Mouse (Mus musculus): ENCODE results near the gene Cables2.
A peak's percentile ranks its signal among the peaks of the same experiment; 100 is the strongest.
"Not testable (repeated sequence)": the region's sequence is repeated elsewhere in the genome, so short reads cannot be mapped to it uniquely, and the experiment has no call there.

The Cables2 gene

DNA sequence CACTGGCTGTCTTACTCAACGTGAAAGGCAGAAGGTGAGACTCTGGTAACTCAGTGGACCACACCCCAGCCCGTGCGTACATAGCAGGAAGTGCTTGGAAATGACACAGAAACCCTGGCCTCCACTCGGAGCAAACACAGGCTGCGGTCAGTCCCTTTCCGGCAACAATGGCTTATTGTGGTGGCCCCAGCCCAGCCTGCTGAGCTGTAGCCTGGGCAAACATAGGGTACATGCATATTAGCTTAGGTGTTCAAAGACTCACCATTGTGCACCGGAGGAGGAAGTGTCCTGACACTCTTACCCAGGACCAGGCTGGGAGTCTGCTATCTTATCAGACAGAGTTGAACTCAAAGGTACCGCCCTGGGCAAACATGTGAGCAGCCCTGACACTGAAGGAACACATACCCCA is 3.6 kb upstream of the Cables2 start:
- peak; percentile 64 to 70 for DNase-seq

DNA sequence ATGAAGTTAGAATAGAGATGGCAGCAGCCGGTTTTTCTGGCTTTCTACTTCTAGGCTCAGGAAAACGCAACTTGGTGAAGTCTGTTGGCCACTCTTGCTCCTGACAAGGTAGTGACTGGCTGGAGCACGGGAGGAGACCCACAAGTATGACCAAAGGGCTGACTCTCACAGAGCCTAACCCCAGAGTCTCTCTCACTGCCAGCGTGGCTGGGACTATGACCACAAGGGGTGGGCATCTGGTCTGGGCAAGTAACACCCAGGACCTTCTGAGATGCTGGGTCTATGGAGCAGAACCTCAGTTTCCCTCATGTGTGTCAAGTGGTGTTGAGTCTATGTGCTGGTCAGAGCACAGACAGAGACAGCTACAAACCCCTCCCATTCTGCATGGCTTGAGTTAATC is 3.1 kb upstream of the Cables2 start:
- DNase-seq: peak in 1 of 2 experiments; percentile 19

DNA sequence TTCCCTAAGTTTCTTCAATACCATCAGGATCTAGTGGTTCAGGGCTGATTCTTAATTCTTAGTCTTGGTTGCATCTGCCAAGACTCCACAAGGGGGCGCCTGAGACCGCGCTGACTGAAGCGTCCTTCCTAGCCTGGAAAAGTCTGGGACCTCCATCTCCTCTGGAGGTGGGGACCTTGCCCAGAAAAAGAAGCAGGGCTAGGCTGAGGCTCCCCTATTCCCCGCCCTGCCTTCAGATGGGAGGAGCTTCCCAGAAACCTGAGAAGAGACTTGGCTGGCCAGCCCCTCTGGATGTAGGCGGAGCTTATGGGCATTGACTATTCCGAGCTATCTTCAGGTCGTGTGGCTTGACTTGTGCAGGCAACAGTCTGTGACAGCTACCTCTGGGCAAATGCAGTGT is 2.5 kb upstream of the Cables2 start:
- DNase-seq: peak; percentile 81 to 83

DNA sequence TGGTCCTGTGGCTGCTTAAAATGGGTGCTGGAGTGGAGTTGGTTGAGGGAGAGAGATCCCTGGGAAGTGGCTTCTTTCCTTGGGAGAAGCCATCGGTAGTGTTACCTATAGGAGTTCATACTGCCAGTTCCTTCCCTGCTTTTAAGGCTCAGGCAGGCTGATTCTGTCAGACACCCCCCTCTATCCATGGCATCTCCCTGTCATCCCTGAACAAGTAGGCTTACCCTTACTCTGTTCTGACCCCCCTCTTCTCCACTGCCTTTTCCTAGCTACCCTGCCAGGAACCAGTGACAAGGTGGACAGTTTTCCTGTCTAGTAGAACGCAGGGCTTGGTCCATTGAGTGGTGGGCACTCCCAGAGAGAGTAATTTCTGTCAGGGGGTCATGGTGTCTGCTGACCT is 1.2 kb upstream of the Cables2 start:
- no peak for DNase-seq

DNA sequence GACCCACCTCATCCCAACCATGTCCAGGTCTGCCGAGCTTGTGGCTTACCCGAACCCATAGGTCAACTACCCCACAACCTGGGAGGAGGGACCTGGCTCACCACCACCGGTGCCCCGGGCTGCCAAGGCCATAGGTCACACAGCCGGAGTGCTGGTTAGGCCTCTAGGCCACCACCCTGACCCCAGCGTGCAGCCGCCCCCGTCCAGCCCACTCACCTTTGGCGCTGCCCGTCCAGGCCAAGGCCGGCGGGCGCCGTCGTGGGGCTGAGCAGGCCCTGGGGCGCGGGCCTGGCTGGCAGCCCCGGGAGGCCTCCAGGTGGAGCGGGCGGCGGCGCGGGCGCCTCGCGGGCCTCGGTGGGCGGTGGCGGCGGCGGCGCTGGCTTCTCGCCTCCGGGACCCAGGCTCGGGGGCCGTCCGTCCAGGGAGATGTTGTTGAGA is 393 bp downstream of the Cables2 start:
- no peak for DNase-seq

DNA sequence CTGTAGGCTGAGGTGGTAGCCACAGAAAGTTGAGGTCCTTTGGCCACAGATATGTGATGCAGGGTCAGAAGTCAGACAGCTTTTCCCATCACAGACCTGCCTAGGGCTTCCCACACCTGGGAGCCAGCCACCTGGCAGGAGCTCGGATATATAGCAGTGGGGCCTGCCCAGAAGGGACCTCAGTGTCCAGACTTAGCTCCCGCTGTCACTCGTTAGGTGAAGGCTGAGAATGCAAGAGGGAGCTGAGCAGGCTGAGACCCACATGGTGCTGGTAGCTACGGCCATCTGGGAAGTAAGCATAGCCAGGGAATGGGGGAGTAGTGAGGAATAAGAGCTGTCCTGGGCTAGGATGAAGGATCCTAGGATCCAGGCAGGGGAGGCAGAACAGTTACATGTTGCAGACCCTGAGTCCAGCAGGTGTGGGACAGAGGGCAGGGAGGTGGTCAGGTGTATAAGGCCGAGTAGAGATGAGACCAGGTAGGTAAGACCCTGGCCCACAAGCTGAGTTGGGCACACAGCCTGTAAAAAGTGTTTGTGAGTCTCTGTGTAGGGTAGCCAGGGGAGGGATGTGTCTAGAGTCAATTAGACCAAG is 1.4 kb downstream of the Cables2 start:
- no peak for DNase-seq

DNA sequence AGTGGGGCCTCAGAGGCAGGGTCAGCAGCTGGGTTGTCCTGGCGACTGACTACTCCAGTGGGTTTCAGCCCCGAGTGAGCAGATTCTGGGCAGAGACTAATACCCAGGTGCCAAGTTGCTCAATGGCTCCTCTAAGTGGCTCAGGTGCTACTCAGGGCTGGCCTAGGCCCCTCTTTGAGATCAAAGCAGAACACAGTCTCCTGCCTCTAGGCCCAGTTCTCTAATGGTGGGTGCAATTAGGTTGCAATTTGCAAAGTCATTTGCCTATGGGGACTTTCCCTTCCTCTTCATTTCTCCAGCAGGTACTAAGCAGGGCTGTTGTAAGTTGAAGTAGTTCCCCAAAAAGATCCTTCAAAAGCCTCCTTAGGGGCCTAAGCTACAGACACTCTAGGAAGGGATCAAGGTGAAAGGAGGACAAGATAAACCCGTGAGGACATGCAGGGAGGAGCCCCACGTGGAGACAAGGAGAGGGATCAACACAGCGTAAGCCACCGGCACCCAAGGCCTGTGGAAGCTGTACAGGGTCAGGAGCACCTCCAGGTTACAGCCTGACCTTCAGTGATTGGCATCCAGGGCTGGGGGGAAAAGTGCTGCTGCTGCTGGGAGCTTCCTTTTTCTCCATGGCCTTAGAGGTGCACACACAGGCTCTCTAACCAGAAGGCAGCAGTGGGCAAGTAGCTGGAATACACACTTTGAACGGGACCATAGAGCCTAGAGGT is 2.6 kb downstream of the Cables2 start:
- peak; percentile 49 to 56 for DNase-seq

DNA sequence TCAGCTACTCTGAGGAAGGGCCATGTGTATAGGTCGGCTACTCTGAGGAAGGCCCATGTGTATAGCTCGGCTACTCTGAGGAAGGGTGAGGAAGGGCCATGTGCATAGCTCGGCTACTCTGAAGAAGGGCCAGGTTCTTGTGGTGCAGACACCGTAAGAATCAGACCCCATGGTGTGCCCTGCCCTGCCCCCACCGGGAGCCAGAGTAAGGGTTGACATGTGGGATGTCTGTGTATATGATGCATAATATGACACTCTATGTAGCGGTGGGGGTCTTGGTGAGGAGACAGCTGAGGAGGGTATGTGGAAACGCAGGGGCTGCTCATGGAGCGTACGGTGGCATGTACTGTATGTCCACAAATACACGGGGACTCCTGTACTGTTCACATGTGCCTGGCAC is 4.0 kb downstream of the Cables2 start:
- DNase-seq: no peak

DNA sequence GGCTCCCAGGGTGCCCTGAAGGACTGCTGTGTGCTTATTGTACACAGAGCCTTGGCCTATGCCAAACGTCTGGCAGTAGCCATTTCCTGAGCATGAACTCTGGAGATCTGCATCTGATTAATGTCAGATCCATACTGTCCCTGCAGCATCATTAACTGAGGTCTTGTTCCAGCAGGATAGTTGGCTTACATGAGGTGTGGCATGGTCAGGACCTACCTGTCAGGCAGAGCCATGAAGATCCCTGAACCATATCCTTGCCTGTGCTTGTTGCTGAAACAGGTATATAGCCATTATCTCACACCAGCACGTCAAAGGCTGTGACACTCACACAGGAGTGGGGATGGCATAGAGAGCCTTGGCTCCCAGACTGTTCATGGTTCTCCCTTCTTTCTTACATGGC is 5.3 kb downstream of the Cables2 start:
- DNase-seq: no peak

DNA sequence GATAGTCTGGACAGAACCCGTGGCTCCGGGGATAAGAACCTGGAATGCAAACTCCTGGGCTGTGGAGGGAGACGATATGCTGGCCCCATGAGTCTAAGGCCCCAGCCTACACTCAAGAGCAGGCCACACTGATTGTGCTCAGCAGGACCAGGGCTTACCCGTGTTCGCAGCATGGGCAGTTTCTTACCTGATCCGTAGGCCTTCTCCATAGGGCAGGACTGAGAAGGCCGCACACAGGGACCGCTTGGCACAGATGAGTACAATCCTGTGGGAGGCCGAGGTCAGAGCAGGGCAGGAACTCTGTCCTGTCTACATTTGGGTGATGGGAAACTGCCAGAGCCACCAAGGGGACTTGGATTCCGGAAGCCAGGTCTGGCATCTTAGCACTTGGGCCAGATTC is 10.4 kb downstream of the Cables2 start:
- no peak for DNase-seq

DNA sequence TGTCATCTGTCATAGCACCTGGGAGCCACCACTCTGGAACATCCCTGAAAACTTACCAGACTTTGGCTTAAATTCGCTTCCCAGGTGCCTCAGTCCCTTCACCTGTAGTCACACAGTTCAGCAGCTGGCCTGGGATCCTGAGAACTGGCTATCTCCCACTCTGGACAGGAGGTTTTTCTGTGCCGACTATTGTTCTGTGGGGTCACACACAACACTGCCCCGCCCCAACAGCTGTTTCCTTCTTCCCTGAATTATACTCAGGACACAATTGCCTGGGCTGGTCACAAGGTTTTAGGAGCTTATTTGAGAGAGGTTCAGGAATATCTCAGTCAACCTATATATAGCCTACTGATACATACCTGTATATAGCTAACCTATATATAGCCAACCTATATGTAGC is 10.9 kb downstream of the Cables2 start:
- no peak for DNase-seq

DNA sequence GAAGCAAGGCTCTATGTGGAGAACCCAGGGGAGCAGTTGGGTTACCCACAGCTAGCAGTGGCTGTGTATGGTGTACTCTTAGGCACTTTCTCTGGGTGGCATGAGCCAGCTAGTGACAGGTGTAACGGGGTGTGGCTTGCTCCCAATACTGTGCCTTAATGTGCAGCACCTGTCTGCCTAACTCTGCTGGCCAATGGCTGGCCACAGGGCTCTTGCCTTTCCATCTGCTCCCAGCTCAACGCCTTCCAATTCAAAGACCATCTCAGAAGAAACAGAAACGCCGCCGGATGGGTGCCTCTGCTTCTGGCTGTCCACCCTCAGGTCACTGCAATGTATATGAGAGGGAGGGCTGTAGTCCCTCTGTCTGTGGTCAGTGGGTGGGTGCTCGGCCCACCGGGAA is 11.4 kb downstream of the Cables2 start:
- no peak for DNase-seq

DNA sequence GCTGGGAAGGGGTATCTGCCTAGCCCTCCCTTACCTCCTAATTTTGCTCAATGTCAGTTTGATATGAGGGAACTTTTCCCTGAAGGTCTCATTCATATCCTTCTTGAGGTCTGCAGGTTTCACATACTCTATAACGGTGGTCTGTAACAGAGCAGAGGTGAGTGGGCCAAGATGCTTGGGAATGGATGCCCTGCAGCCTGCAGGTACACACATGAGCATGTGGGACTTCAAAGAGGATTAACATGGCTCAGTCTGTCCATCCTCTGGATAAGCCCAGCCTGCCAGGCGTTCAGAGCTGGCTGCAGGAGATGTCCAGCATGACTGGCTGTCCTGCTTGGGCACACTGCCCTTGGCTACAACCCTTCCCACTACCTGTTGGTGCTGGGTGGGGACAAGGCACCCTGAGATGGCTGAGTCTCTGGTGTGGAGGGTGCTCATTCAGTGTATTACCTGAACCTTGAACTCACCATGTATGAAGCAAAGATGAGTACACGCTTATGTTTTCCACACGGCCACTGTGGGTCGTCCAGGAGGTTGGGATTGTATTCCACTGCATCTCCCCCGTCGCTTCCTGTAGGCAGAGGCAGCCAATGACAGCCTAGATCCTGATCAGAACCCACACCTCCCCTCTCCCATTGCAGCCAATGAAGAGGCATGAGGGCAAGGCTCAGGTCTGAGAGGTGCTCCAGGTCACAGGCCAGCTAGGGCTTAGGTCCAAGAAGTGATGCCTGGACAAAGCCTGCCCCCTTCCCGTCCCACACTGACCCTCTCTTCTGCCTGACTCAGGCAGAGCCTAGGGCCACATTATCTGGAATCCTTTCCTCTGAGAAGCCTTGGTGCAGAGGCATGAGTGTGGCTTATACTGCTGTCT is 12.5 kb downstream of the Cables2 start:
- no peak for DNase-seq

DNA sequence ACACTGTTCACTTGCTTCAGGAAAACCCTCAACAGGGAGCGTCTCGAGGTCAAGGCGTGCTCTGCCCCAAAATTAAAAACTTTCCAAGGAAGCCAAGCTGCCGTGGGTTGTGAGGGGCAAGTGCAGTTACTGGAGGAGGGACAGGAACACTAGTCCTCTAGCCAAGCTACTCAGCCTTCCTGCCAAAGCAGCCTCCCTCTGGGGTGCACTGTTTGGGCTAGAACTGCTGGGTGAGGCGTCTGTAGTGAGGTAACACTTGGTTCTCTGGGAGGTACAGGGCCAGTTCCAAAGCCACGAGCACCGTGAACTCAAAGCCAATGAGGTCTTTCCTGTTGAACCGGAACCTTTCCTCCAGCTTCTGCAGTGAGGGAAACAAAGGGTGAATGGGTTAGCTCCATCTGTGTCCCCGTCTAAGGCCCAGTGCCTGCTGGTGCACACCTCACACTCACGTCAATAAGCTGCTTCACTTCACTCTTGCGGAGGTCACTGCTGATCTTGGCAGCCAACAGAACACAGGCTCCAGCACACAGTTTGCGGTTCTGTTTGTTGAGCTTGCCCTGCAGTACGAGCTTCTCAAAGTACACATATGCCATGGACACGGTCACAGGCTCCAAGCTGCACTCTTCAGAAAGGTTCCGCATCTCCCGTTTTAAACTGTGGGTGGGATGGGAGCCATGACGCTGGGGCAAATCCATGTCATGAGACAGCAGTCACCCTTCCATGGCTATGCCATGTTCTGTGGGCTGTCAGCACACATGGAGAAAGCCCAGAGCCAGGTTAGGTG is 13.3 kb downstream of the Cables2 start:
- not testable (repeated sequence) for DNase-seq

DNA sequence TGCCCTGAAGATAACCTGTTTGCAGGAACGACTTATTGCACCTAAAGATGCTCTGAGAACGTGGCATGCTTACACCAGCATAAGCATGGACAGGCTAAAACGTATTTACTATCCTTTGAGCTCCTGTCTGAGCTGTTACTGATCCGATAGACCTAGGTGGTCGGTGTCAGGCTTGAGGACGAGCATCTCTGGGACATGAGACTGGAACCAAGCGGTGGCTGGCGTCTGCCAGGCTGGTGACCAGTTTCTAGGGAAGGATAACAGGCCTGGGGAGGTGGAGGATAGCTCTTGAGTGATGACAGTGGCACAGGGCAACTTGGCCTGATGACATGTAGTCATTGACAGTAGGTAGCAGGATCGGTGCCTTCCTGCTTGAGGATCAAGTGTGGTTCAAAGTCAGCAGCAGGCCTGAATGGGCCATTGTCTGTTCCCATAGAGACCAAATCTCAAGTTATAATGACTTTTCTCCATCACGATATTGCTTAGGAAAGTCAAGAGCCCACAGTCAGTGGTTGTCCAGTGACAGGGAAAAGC is 14.3 kb downstream of the Cables2 start:
- not testable (repeated sequence) for DNase-seq

DNA sequence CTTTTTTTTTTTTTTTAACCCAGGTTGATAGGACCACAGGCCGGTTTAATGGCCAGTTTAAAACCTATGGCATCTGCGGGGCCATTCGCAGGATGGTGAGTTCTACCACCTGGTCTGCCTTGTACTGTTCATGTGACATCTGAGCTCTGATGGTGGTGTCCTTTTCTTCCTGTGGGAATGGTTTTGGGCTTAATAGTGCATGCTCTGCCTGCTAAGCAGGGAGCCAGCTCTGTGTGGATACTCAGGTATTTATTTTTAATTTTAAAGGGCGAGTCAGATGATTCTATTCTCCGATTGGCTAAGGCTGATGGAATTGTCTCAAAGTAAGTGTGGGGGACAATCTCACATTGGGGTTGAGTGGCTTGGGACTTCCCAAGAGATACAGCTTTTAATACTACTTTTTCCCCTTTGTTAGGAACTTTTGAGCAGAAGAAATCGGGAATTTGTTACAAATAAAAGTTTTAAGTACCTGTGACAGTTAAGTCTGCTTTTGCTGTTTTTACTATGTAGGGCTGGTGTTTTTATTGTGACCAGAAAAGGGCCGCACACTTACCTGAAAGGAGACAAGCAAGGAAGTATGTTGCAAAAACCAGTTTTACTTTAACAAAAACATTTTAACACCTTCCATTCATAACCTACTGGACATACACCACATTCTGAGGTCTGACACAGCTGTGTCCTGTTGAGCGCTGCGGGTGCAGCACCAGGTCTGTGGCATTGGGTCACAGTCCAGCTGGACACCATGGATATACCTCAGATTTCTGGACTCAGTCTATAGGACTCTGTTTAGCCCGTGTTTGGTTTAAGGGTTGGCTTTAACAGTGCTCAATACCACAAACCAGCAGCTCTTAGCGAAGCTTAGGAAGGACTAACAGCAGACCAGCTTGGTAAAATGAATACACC is 15.1 kb downstream of the Cables2 start:
- no peak for DNase-seq

DNA sequence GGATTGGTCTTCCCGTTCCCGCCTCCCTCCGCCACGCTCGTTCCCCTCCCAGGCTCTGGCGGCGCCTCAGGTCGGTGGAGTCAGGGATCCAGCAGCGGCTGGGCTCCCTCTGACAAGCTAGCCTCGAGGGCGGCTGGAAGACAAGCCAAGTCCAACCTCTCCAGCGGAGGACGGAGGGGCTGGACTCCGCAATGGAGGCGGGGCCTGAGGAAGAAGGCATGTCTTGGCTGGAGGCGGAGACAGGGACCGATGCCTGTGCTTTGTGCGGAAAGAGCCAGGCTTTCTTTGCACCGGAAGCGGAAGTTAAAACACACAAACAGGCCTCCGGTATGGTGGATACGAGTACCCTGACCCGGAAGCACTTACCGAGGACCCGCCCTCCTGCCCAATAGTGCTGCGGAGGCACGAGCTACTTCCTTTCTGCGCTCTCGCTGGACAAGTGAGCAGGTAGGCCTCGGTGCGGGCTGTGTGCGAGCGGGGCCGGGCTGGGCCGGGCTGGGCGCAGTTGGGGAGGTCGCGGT is 16.2 kb downstream of the Cables2 start, which contains the start of gene Rps21:
Gene Rps21, plus strand, starts transcription at position 377 of the 521 bp plus-strand sequence.
- peak; percentile 96 to 98 for DNase-seq

DNA sequence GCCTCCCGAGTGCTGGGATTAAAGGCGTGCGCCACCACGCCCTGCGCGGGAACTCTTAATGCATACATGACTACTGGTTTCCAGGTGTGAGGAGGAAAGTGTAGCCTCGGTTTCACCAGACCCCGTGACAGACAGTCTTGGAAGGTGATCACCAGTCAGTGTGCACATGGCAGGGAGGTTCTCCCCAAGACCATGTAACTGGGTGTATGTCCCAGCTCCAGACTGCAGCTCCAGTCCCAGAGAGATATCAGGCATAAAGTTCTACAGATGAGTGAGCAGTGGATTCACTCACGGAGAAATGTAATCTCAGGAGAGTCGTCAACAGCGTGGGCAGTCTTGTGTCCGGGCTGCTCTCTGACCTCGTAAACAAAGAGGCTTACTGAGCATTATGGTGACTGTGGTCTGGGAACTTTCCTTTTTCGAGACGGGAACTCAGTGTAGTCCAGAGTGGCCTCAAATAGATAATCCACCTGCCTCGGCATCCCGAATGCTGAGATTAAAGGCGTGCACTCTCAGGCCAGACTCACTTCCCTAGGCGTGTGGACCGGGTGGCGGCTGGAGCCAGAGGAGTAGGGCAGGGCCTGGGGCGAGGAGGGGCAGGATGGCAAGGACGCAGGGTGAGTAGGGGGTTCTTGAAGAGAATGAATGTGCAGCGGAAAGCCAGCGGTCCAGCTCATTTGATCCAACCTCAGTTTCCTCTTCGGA is 16.8 kb downstream of the Cables2 start:
- DNase-seq: no peak

DNA sequence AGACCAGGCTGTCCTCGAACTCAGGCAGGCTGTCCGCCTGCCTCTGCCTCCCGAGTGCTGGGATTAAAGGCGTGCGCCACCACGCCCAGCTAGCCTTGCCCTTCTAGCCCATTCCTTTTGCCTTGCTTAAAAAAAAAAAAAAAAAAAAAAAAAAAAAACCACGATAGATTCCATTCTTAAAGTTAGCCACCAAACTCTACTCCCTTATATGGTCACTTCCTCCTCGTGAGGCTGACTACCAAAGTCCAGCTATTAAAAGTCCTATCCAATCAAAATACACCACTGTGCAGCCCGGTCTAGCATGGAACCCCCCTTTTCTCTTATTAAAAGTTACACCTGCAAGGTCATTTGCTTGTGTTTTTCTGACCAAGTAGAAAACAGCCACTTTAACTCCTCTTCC is 17.6 kb downstream of the Cables2 start:
- DNase-seq: no peak

DNA sequence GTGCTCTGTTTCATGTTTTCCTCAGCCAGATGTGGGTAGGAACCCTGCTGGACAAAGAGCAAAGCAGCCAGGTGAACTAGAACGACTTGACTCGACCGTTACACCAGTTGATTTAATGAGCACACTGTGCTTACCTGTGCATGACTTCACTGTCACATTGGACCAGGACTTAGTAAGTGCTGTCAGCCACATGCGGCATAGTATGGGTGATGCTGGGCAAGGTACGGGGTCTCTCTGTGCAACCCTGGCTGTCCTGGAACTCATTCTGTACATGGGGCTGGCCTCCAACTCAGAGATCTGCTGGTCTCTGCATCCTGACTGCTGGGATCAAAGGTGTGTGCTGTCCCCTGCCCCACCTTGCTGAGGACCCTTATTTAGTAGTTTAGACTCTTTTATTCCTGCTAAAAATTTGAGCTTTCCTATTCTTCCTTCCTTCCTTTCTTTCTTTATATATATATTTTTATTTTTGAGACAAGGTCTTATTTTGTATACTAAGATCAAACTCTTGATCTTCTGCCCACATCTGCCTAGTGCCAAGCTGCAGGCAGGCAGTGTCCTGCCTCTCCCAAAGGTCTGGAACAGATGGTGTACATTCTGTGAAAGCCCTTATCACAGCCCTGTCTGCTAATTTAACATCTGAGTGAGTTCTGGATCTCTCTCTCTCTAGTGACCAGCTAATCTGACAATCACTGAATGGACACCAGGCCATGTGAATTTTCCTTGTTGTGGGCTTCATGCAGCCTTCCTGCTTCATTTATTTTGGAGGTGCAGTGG is 18.7 kb downstream of the Cables2 start:
- DNase-seq: no peak

All from B cell, adult 2 months (primary cell).